Mouse (Mus musculus): ENCODE measurements around the gene Wdr66. TPM values are rescaled to one million over a fixed set of nuclear protein-coding genes. Genes with fewer than 3 reads are reported as not detected.

The Wdr66 gene
- total RNA-seq, 2 experiments from 2014 or later: 4.6 to 6.0 TPM

- DNase-seq (ENCODE audit: low spot score in 2 of 2): peak in 1 of 2 experiments; percentile 14
Measured at GRCm38 (mm10) chr5:123310221-123310620, 58.3 kb downstream of the Wdr66 start.

DNA sequence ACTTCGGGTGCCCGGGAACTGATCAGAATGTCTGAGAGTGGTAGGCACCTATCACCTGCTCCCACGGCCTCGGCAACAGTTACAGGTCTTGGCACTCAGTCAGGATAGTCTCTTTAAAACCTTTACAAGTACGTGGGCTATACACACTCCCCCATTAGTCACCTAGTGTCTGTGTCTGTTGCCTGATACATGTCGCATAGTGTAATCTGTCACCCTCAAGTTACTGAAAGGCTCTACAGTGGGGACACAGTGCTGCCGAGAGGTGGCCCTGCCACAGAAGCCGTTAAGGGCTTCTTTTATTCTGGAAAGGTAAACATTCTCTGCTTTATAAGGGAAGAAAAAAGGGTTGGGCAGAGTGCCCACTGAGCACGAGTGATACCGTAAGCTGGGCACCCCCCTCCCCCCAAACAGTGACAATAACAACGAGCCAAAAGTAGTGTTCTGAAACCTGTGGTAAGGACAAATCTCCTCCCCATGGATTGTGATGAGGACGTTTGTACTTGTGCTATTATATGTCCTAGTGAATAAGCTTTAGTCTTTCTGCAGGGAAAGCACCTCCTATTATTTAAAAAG, 61.2 kb downstream of the Wdr66 start:
- no peak for DNase-seq (ENCODE audit: low spot score in 2 of 2)

GRCm38 (mm10) chr5:123313851-123314380, 62.0 kb downstream of the Wdr66 start:
- DNase-seq (ENCODE audit: low spot score in 2 of 2): no peak

- DNase-seq (ENCODE audit: low spot score in 2 of 2): no peak
Measured at GRCm38 (mm10) chr5:123315219-123315866, 63.4 kb downstream of the Wdr66 start.

- no peak for DNase-seq (ENCODE audit: low spot score in 2 of 2)
Measured at GRCm38 (mm10) chr5:123317992-123318391, 66.1 kb downstream of the Wdr66 start.

GRCm38 (mm10) chr5:123320136-123320535, 68.2 kb downstream of the Wdr66 start:
- DNase-seq (ENCODE audit: low spot score in 2 of 2): no peak

GRCm38 (mm10) chr5:123324242-123324641, 72.3 kb downstream of the Wdr66 start:
- DNase-seq (ENCODE audit: low spot score in 2 of 2): no peak

GRCm38 (mm10) chr5:123326006-123326750, 74.3 kb downstream of the Wdr66 start:
- DNase-seq (ENCODE audit: low spot score in 2 of 2): no peak

DNA sequence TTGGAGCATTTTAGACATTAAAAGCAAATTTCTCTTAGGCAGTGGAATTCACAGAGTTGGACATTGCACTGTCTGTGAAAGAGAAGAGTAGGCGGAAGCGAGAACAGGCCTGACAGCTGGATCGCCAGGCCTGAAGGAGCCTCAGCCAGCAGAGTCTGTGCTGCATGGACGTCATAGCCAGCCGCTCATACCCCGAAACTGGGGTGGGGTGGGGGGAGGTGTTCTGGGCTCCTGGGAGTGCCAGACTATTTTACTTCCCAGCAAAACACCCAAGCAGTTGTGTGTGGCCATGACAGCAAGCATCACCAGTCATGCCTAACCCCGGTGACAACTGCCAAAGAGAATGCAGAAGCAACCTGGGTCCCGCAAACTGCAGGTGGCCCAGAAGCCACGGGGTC, 74.8 kb downstream of the Wdr66 start:
- DNase-seq (ENCODE audit: low spot score in 2 of 2): no peak

DNA sequence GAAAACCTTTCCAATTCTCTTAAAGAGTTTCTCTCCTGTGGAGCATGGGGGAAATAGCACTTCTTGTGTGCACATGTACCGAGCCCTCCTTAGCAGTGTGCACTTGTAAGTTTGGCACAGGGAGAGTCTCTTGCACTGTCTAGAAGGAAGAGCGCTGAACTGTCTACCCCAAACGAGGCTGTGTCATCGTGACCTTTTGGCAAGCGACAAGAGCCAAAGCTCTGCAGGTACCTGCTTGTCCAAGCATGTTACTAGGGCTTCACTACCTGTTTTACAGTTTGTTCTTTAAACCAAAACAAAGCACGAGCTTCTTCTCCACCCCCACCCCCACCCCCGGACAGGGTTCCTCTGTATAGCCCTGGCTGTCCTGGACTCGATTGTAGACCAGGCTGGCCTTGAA, 75.8 kb downstream of the Wdr66 start:
- DNase-seq (ENCODE audit: low spot score in 2 of 2): no peak

DNA sequence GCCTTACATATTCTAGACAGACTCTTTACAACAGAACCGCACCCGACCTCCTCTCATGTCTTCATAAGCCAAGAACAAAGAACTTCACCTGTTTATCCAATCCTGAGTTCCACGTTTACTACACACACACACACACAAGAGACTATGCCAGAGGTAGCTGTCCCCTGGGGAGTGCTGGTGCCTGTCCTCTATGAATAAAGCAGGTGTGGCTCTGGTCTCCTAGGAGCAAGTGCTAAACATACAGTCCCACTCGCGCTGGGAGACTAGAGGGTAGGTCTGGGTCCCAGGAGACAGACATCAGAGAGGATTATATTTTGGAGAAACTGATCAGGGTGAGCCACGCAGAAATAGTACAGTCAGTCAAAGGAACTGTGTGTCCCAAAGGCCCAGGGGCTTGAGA, 81.7 kb downstream of the Wdr66 start:
- DNase-seq (ENCODE audit: low spot score in 2 of 2): no peak

GRCm38 (mm10) chr5:123336205-123336961, 84.5 kb downstream of the Wdr66 start:
- no peak for DNase-seq (ENCODE audit: low spot score in 2 of 2)

DNA sequence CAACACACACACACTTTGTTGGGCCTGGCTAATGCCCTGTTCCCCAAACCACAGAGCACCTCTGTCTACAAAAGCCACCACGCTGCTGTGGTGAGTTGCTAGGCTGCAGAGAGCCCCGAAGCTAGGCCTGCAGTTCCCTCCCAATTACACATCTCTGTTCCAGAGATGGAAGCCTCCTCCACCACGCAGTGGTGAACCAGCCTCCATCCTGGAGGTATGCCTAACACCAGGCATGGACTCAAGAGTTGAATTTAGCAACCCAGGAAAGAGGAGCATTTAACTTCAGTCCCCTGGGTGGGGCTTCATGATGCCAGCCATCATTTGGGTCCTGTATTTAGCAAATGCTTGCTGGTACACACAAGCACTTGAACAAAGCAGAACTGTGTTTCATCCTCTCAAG, 86.6 kb downstream of the Wdr66 start:
- DNase-seq (ENCODE audit: low spot score in 2 of 2): no peak

DNA sequence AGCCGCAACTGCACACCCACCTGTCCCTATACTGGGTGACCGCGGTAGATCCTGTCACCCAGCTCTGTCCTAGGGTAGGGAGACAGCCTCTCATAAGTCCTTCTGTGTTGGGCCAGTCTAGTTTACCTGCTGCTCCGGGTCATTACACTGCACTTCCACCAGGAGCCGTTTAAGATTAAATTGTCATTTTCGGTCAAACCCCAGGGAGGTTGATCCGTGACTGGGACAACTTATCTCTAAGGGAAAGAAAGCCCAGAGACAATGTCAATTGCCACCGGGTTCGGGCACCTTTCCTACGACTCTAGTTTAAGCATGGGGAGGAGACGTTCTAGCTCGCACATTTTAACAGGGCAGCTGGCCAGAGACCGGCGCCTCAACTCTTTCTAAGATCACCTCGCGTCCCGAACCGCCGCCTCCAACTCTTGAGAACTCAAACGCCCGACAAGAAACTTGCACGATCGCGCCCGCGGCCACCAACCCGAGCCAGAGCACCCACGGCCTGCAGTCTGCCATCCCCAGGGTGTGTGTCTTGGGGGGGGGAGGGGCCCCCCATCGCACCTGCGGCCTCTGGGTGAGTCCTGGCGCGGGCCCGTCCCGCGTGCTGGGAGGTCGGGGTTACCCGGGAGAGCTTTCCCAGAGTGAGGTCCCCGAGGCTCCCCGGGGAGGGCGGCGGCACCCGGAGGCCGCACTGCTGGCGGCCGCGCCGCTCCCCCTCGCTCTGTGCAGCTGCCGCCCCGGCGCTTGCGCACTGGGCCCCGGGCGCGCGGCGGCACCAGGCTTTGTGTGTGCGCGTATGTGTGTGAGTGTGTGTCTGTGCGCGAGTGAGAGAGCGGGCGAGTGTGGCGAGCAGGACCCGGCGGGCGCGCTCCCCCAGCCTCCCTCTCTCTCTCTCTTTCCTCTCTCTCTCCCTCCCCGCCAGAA, 92.1 kb downstream of the Wdr66 start, which contains the start of gene Bcl7a:
Gene Bcl7a (plus strand): TSS at position 128 of the 921 bp plus-strand sequence.
- DNase-seq (ENCODE audit: low spot score in 2 of 2): peak; percentile 90 to 96

DNA sequence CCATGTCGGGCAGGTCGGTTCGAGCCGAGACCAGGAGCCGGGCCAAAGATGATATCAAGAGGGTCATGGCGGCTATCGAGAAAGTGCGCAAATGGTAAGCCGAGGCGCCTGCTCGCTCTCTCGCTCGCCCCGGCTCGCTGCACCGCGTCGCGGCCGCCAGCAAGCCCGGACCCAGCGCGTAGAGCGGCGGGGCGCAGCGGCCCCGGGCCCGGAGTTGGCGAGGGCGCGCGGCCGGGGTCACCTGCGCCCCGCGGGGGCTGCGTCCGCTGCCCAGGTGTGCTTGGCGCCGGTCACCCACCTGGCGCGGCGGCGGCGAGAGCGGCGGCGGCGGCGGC, 92.7 kb downstream of the Wdr66 start:
- DNase-seq (ENCODE audit: low spot score in 2 of 2): no peak

DNA sequence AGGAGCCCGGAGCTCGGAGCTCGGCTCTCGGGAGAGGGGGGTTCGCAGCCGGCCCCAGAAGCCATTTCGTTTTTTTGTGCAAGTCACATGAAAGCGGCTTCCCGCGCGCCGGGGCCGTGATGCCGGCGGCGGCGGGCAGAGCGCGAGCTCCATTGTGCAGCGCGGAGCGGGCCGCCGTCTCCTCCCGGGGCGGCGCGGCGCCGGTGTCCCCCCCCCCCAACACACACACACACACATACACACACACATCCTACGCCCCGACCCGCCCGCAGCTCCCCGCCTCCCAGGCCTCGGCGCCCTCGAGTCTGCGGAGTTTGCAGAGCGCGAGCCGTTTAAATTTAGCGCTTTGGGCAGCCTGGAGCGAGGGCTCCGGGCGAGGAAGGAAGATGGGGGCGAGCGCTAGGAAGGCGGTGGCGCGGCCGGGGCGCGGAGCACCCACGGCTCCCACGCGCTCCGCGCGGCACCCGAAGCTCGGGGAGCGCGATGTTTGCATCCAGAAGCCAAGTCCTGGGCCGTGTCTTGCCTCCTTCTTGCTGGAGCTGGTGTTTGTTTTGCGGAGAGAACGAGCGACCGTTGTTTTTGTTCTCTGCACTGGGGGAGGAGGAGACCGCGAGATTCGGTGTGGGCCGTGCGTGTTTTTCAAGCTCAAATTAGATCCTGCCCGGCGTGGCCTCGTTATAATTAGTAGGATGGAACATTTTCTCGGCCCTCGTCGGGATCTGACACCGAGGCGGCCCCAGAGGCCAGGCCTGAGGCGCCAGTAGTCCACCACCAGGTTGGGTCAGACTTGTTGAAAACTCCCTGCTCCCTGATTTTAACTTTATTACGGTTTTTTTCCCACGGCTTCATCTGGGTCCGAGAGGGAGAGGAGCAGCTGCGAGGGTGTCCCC, 93.3 kb downstream of the Wdr66 start:
- DNase-seq (ENCODE audit: low spot score in 2 of 2): peak; percentile 19 to 67

DNA sequence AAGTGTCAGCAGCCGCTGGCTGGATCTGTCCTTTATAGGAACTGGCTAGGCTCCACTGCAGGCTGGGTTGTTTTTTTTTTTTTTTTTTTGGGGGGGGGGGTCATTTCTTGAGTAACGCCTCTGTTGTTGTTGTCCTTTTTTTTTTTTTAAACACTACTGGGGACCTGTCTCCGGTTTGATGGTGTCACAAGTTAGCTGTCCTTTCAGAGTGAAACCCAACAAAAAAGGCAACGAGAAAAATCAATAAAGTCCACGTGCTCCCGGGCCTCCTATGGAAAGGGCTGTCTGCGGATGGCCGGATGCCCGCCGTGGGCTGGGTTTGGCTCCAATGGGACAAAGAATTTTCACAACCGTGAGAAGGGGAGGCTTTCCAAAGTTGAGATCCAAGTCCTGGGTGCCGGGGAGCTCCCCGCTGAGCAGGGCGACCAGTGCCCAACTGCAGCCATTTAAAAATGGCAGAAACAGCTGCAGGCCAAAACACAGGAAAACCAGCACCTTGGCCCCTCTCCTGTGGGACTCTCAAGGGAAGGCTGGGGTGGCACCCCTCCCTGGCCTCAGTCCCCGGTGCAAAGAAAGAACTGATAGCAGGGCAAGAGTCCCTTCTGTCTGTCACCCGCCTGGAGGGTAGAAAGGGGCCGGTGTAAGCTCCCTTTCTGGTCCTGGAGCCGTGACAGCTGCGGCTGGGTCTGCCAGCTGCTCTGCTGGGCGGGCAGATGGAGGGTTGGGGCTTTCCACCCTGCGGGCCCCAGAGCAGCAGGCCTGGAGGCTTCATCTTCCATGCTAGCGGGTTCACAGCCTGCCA, 94.2 kb downstream of the Wdr66 start:
- DNase-seq (ENCODE audit: low spot score in 2 of 2): peak; percentile 39 to 63

- no peak for DNase-seq (ENCODE audit: low spot score in 2 of 2)
Measured at GRCm38 (mm10) chr5:123346701-123347270, 94.9 kb downstream of the Wdr66 start.
